Mouse (Mus musculus) kidney, adult 2 months (tissue): Measurements from ENCODE around the gene Csf2rb. TPM values are rescaled to one million over a fixed set of nuclear protein-coding genes. Genes with fewer than 3 reads are reported as not detected.

ENCODE experiments used
- DNase-seq: peaks from one replicate; pipeline ENCODE4 v3.0.0; 2021
- H3K27ac ChIP-seq: fragments of 200-500 bp; 2 replicates; pipeline ENCODE4 v1.5.1; 2012; ENCODE audit warnings: low read depth, low read length, control low read depth, inconsistent platforms; ENCODE audit not compliant: insufficient read depth
- H3K27me3 ChIP-seq: fragments of 200-500 bp; replicated peaks from 2 replicates; pipeline ENCODE4 v1.6.1; 2012; ENCODE audit warnings: mild to moderate bottlenecking, moderate library complexity, low read length, inconsistent platforms; ENCODE audit not compliant: control insufficient read depth, insufficient read depth
- H3K36me3 ChIP-seq: fragments of 200-500 bp; 2 replicates; pipeline ENCODE4 v1.6.1; 2012; ENCODE audit warnings: mild to moderate bottlenecking, moderate library complexity, low read length, inconsistent platforms; ENCODE audit not compliant: control insufficient read depth, insufficient read depth
- H3K4me1 ChIP-seq: fragments of 200-500 bp; 2 replicates; pipeline ENCODE4 v1.6.1; 2011; ENCODE audit warnings: low read length; ENCODE audit not compliant: control insufficient read depth, insufficient read depth
- H3K4me3 ChIP-seq: fragments of 200-500 bp; 2 replicates; pipeline ENCODE4 v1.5.1; 2011; ENCODE audit warnings: mild to moderate bottlenecking, low read depth, low read length, control low read depth; ENCODE audit not compliant: insufficient read depth
- CTCF ChIP-seq: fragments of 200-500 bp; conservative IDR thresholded peaks from 2 replicates; pipeline ENCODE4 v1.5.1; 2011; ENCODE audit warnings: low read depth, mild to moderate bottlenecking, control low read depth, low read length, moderate library complexity, mixed read lengths; ENCODE audit not compliant: insufficient read depth, insufficient read length
- POLR2A ChIP-seq: fragments of 200-500 bp; IDR thresholded peaks from one replicate; pipeline ENCODE4 v1.6.1; 2011; ENCODE audit warnings: low read depth, low read length, control low read depth
- WGBS: fragments of 180-500 bp; shearing (Covaris S2); methylation state at CpG from one replicate; pipeline ENCODE4 v1.1.7; 2018; 5-methylcytosine and 5-hydroxymethylcytosine counted together
- polyA plus RNA-seq: library from polyadenylated mRNA; depleted of rRNA; stranded (reverse); fragments of >200 nt; gene quantifications from 2 replicates; pipeline ENCODE4 v1.2.3, GENCODE M21; 2012

Gene Csf2rb
- polyA plus RNA-seq, 1 experiment, result 7.3 TPM

GRCm38 (mm10) chr15:78351586-78352165 lies 26.1 kb downstream of the Csf2rb start:
- Histone ChIP-seq H3K27ac (no peak overlapping the region), H3K4me3 (no peak overlapping the region), H3K27me3 (no peaks in the 10 kb centered on the region), H3K4me1 (no peaks in the 10 kb centered on the region), H3K36me3 (no peaks in the 10 kb centered on the region)
- DNase-seq, result peak; percentile 9
- no peak for TF ChIP-seq CTCF
- no peak for TF ChIP-seq POLR2A
- 52% methylated on average over 3 of the region's 3 CpGs for WGBS

DNA sequence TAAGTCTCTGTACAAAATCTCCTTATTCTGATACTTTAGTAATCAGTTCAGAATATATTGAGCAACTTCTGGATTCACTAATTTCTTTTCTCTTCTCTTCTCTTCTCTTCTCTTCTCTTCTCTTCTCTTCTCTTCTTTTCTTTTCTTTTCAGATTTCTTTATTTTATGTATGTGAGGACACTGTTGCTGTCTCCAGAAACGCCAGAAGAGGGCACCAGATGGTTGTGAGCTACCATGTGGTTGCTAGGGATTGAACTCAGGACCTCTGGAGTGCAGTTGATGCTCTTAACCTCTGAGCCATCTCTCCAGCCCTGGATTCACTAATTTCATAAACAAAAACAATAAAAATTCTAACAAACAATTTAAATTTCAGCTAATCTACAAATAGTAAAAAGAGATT lies 29.4 kb downstream of the Csf2rb start:
- 0% methylated on average over 1 of the region's 1 CpGs for WGBS
- TF ChIP-seq CTCF (peak; percentile 69), POLR2A (no peak)
- no peak overlapping the region for H3K4me3 ChIP-seq
- no peaks in the 10 kb centered on the region for H3K4me1 ChIP-seq
- H3K27ac ChIP-seq, result no peak overlapping the region
- peak; percentile 54 for DNase-seq
- H3K36me3 ChIP-seq, result no peaks in the 10 kb centered on the region
- H3K27me3 ChIP-seq, result no peaks in the 10 kb centered on the region

DNA sequence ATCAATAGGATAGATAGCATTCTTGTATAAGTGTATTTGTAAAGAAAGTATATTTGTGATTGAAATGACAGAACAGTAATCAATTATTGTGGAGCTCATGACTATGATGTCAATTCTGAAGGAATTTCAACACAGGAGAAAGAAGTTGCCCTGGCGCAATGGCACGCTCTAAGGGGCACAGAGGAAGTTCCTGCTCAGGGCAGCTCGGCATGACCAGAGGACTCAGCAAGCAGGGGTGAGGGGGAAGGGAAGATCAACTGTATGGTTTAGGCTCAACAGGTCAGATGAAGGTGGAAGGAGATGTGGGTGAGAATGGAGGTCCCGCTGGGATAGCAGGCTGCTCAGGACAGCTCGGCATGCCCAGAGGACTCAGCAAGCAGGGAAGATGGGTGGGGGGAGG lies 30.0 kb downstream of the Csf2rb start:
- TF ChIP-seq CTCF, result no peak
- no peak for TF ChIP-seq POLR2A
- Histone ChIP-seq H3K4me3 (no peak overlapping the region), H3K4me1 (no peaks in the 10 kb centered on the region), H3K27ac (no peak overlapping the region), H3K36me3 (no peaks in the 10 kb centered on the region), H3K27me3 (no peaks in the 10 kb centered on the region)
- WGBS, result 70% methylated on average over 5 of the region's 5 CpGs
- no peak for DNase-seq

- Histone ChIP-seq H3K27ac (no peak overlapping the region), H3K36me3 (no peaks in the 10 kb centered on the region), H3K27me3 (no peaks in the 10 kb centered on the region), H3K4me3 (no peak overlapping the region), H3K4me1 (no peaks in the 10 kb centered on the region)
- DNase-seq, result no peak
- WGBS, result 49% methylated on average over 2 of the region's 2 CpGs
- no peak for TF ChIP-seq POLR2A
Measured at GRCm38 (mm10) chr15:78365916-78366315, 40.4 kb downstream of the Csf2rb start.

- Histone ChIP-seq H3K27me3 (no peaks in the 10 kb centered on the region), H3K27ac (no peak overlapping the region), H3K4me1 (no peaks in the 10 kb centered on the region), H3K4me3 (no peak overlapping the region), H3K36me3 (no peaks in the 10 kb centered on the region)
- TF ChIP-seq POLR2A, result no peak
- no peak for TF ChIP-seq CTCF
- 72% methylated on average over 8 of the region's 8 CpGs for WGBS
- DNase-seq, result no peak
Measured at GRCm38 (mm10) chr15:78366875-78367274, 41.3 kb downstream of the Csf2rb start.

DNA sequence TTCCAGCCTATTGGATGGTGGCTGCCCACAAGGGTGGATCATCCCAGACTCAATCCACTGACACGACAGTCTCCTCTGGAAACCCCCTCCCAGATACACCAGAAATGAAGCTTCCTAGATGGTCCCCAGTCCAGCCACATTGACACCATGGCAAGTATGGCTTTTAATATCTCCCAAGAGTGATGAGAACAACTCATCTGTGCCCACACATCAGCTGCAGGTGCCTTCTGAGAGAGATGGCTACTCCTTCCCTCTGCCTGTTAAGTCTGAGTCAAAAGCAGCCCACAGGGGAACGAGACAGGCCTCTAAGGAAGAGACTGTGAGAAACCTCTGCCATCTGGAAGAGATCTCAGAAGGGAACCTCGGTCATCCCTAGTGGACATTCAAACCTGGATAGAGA lies 42.3 kb downstream of the Csf2rb start:
- DNase-seq, result no peak
- H3K27ac ChIP-seq, result no peak overlapping the region
- no peaks in the 10 kb centered on the region for H3K4me1 ChIP-seq
- no peaks in the 10 kb centered on the region for H3K27me3 ChIP-seq
- 74% methylated on average over 3 of the region's 3 CpGs for WGBS
- no peaks in the 10 kb centered on the region for H3K36me3 ChIP-seq
- no peak overlapping the region for H3K4me3 ChIP-seq
- no peak for TF ChIP-seq POLR2A
- TF ChIP-seq CTCF, result no peak

DNA sequence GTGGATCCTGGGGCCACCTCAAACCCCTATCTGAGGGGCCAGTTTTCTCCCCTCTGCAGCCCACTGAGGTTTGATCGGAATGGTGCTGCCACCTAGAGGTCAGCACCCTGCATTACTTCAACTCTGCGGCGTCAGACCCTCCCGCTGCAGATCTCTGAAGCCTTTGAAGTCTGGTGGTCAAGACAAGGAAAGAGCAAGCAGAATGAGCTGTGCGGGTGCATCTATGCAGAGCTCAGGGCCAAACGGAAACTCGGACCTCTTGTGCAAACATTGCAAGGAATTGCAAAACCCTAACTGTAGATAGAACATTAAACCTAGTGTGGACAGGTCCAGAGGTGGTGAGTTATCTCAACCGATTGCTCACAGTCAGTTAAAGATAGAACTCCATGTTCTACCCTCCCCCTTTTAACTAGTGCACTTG lies 43.4 kb downstream of the Csf2rb start:
- peak; percentile 34 for DNase-seq
- Histone ChIP-seq H3K4me1 (no peaks in the 10 kb centered on the region), H3K27ac (no peak overlapping the region), H3K4me3 (no peak overlapping the region), H3K36me3 (no peaks in the 10 kb centered on the region), H3K27me3 (no peaks in the 10 kb centered on the region)
- WGBS, result 10% methylated on average over 8 of the region's 8 CpGs
- TF ChIP-seq CTCF (peak; percentile 83), POLR2A (no peak)
